Mouse (Mus musculus) limb, embryonic 15.5 days (tissue): Measurements from ENCODE around the gene Clec4g. TPM values are rescaled to one million over a fixed set of nuclear protein-coding genes. Genes with fewer than 3 reads are reported as not detected.
"Not testable (repeated sequence)": the region's sequence is repeated elsewhere in the genome, so short reads cannot be mapped to it uniquely, and the experiment has no call there.

Experiments
- ATAC-seq: fragments of 200-750 bp; cut with Nextera tagmentation; 2 replicates; pipeline ENCODE4 v1.8.0; 2017; ENCODE audit warnings: low read depth, moderate TSS enrichment; ENCODE audit not compliant: insufficient number of reproducible peaks, low FRiP score, low TSS enrichment
- H3K27ac ChIP-seq: fragments of 300-500 bp; sonication (generic); 2 replicates; pipeline ENCODE4 v1.5.1; 2015; ENCODE audit warnings: moderate library complexity, mild to moderate bottlenecking, inconsistent platforms
- H3K27me3 ChIP-seq: fragments of 300-500 bp; sonication (generic); 2 replicates; pipeline ENCODE4 v1.6.1; 2015; ENCODE audit warnings: inconsistent platforms
- H3K36me3 ChIP-seq: fragments of 300-500 bp; sonication (generic); 2 replicates; pipeline ENCODE4 v1.6.1; 2015; ENCODE audit warnings: inconsistent platforms
- H3K4me1 ChIP-seq: fragments of 300-500 bp; sonication (generic); 2 replicates; pipeline ENCODE4 v1.6.1; 2015; ENCODE audit warnings: inconsistent platforms
- H3K4me2 ChIP-seq: fragments of 300-500 bp; sonication (generic); 2 replicates; pipeline ENCODE4 v1.6.1; 2015; ENCODE audit warnings: mild to moderate bottlenecking, inconsistent platforms
- H3K4me3 ChIP-seq: fragments of 300-500 bp; sonication (generic); 2 replicates; pipeline ENCODE4 v1.5.1; 2015; ENCODE audit warnings: mild to moderate bottlenecking, inconsistent platforms
- H3K9ac ChIP-seq: fragments of 300-500 bp; sonication (generic); 2 replicates; pipeline ENCODE4 v1.6.1; 2015; ENCODE audit warnings: inconsistent platforms
- H3K9me3 ChIP-seq: fragments of 300-500 bp; sonication (generic); 2 replicates; pipeline ENCODE4 v1.6.1; 2016; ENCODE audit warnings: inconsistent platforms
- WGBS: fragments of 180-500 bp; shearing (Covaris S2); methylation state at CpG from one replicate; pipeline ENCODE4 v1.1.7; 2015; 5-methylcytosine and 5-hydroxymethylcytosine counted together
- polyA plus RNA-seq: library from polyadenylated mRNA; unstranded; fragments of >200 nt; fragmentation: Nextera tagmentation; extraction: Ambion mirVana; gene quantifications from 2 replicates; pipeline ENCODE4 v1.2.1, GENCODE M21; 2015

The Clec4g gene
- polyA plus RNA-seq = not detected in 2 replicates

GRCm38 (mm10) chr8:3720551-3720950, at the start of gene Clec4g:
Gene Clec4g (minus strand): TSS chr8:3720651.
- H3K9ac ChIP-seq = no peak within 1 kb of the TSS
- H3K27me3 ChIP-seq = no peaks in the 10 kb centered on the region
- no peak within 1 kb of the TSS for H3K27ac ChIP-seq
- H3K4me2 ChIP-seq = no peak within 1 kb of the TSS
- H3K36me3 ChIP-seq = no peaks in the 10 kb centered on the region
- 76% methylated on average over 5 of the region's 5 CpGs for WGBS
- H3K4me1 ChIP-seq = no peaks in the 10 kb centered on the region
- ATAC-seq = no peak
- H3K9me3 ChIP-seq = no peaks in the 10 kb centered on the region
- no peak within 1 kb of the TSS for H3K4me3 ChIP-seq

- H3K9me3 ChIP-seq, H3K9ac ChIP-seq, H3K27me3 ChIP-seq, H3K4me1 ChIP-seq, H3K4me3 ChIP-seq, H3K4me2 ChIP-seq, ATAC-seq, H3K36me3 ChIP-seq, H3K27ac ChIP-seq: not testable (repeated sequence)
- WGBS = 80% methylated on average over 5 of the region's 5 CpGs
Measured at GRCm38 (mm10) chr8:3768641-3769040, 48.2 kb upstream of the Clec4g start.

GRCm38 (mm10) chr8:3754261-3754850, 33.9 kb upstream of the Clec4g start:
- peak; percentile 99 for ATAC-seq
- H3K27ac ChIP-seq = no peak overlapping the region
- H3K36me3 ChIP-seq = no peaks in the 10 kb centered on the region
- WGBS = 66% methylated on average over 18 of the region's 18 CpGs
- H3K9ac ChIP-seq = no peak overlapping the region
- H3K27me3 ChIP-seq = no peaks in the 10 kb centered on the region
- H3K9me3 ChIP-seq = no peaks in the 10 kb centered on the region
- no peaks in the 10 kb centered on the region for H3K4me1 ChIP-seq
- no peak overlapping the region for H3K4me3 ChIP-seq
- H3K4me2 ChIP-seq = no peak overlapping the region

GRCm38 (mm10) chr8:3748761-3749160, 28.3 kb upstream of the Clec4g start, which contains the start of gene Cd209a:
Gene Cd209a (minus strand): TSS chr8:3748984.
- H3K4me3 ChIP-seq = no peak within 1 kb of the TSS
- no peak within 1 kb of the TSS for H3K9ac ChIP-seq
- no peaks in the 10 kb centered on the region for H3K4me1 ChIP-seq
- no peak within 1 kb of the TSS for H3K4me2 ChIP-seq
- H3K36me3 ChIP-seq = no peaks in the 10 kb centered on the region
- no peak within 1 kb of the TSS for H3K27ac ChIP-seq
- 85% methylated on average over 4 of the region's 4 CpGs for WGBS
- no peaks in the 10 kb centered on the region for H3K9me3 ChIP-seq
- H3K27me3 ChIP-seq = no peaks in the 10 kb centered on the region
- ATAC-seq = no peak

GRCm38 (mm10) chr8:3736947-3737346, 16.5 kb upstream of the Clec4g start:
- Histone ChIP-seq H3K9ac (no peak overlapping the region), H3K4me2 (no peak overlapping the region), H3K27ac (no peak overlapping the region), H3K36me3 (no peaks in the 10 kb centered on the region), H3K4me3 (no peak overlapping the region), H3K27me3 (no peaks in the 10 kb centered on the region), H3K9me3 (no peaks in the 10 kb centered on the region), H3K4me1 (no peaks in the 10 kb centered on the region)
- WGBS = 92% methylated on average over 2 of the region's 2 CpGs
- no peak for ATAC-seq

GRCm38 (mm10) chr8:3735599-3735998, 15.1 kb upstream of the Clec4g start:
- no peak overlapping the region for H3K9ac ChIP-seq
- no peaks in the 10 kb centered on the region for H3K4me1 ChIP-seq
- H3K27me3 ChIP-seq = no peaks in the 10 kb centered on the region
- H3K4me3 ChIP-seq = no peak overlapping the region
- no peak overlapping the region for H3K27ac ChIP-seq
- no peaks in the 10 kb centered on the region for H3K9me3 ChIP-seq
- no peak overlapping the region for H3K4me2 ChIP-seq
- no peak for ATAC-seq
- WGBS = 87% methylated on average over 2 of the region's 2 CpGs
- H3K36me3 ChIP-seq = no peaks in the 10 kb centered on the region

GRCm38 (mm10) chr8:3734084-3734483, 13.6 kb upstream of the Clec4g start:
- H3K4me1 ChIP-seq = no peaks in the 10 kb centered on the region

GRCm38 (mm10) chr8:3721041-3721440, 590 bp upstream of the Clec4g start:
- no peaks in the 10 kb centered on the region for H3K4me1 ChIP-seq
- H3K9me3 ChIP-seq = no peaks in the 10 kb centered on the region
- H3K4me2 ChIP-seq = no peak overlapping the region
- no peak for ATAC-seq
- H3K27ac ChIP-seq = no peak overlapping the region
- H3K27me3 ChIP-seq = no peaks in the 10 kb centered on the region
- 29% methylated on average over 1 of the region's 1 CpGs for WGBS
- H3K9ac ChIP-seq = no peak overlapping the region
- H3K4me3 ChIP-seq = no peak overlapping the region
- no peaks in the 10 kb centered on the region for H3K36me3 ChIP-seq

More at GRCm38 (mm10) chr8:3734084-3734483, 13.6 kb upstream of the Clec4g start:
- Histone ChIP-seq H3K9ac (no peak overlapping the region), H3K36me3 (no peaks in the 10 kb centered on the region), H3K4me3 (no peak overlapping the region), H3K4me2 (no peak overlapping the region), H3K9me3 (no peaks in the 10 kb centered on the region), H3K27ac (no peak overlapping the region), H3K27me3 (no peaks in the 10 kb centered on the region)
- WGBS = 63% methylated on average over 1 of the region's 1 CpGs
- no peak for ATAC-seq

GRCm38 (mm10) chr8:3718559-3718958, 1.9 kb downstream of the Clec4g start:
- Histone ChIP-seq H3K27ac (no peak overlapping the region), H3K4me1 (no peaks in the 10 kb centered on the region), H3K36me3 (no peaks in the 10 kb centered on the region), H3K4me3 (no peak overlapping the region), H3K9me3 (no peaks in the 10 kb centered on the region), H3K27me3 (no peaks in the 10 kb centered on the region), H3K4me2 (no peak overlapping the region), H3K9ac (no peak overlapping the region)
- WGBS = 15% methylated on average over 14 of the region's 14 CpGs
- ATAC-seq = no peak

GRCm38 (mm10) chr8:3717321-3717954, 3.0 kb downstream of the Clec4g start:
- no peaks in the 10 kb centered on the region for H3K27me3 ChIP-seq
- 82% methylated on average over 12 of the region's 12 CpGs for WGBS
- H3K9ac ChIP-seq = no peak overlapping the region
- H3K27ac ChIP-seq = no peak overlapping the region
- ATAC-seq = no peak
- no peaks in the 10 kb centered on the region for H3K36me3 ChIP-seq
- H3K4me2 ChIP-seq = no peak overlapping the region
- no peak overlapping the region for H3K4me3 ChIP-seq
- no peaks in the 10 kb centered on the region for H3K9me3 ChIP-seq
- no peaks in the 10 kb centered on the region for H3K4me1 ChIP-seq

- Histone ChIP-seq H3K9ac (no peak overlapping the region), H3K36me3 (no peaks in the 10 kb centered on the region), H3K27me3 (no peaks in the 10 kb centered on the region), H3K4me3 (no peak overlapping the region), H3K4me1 (no peaks in the 10 kb centered on the region), H3K9me3 (no peaks in the 10 kb centered on the region), H3K4me2 (no peak overlapping the region), H3K27ac (no peak overlapping the region)
- whole genome bisulfite sequencing = 57% methylated on average over 2 of the region's 2 CpGs
- ATAC-seq = no peak
Measured at GRCm38 (mm10) chr8:3711646-3712045, 8.8 kb downstream of the Clec4g start.

GRCm38 (mm10) chr8:3710312-3710711, 10.1 kb downstream of the Clec4g start:
- Histone ChIP-seq H3K4me3 (no peak overlapping the region), H3K27ac (no peak overlapping the region)
- 80% methylated on average over 3 of the region's 3 CpGs for WGBS

More at GRCm38 (mm10) chr8:3710312-3710711, 10.1 kb downstream of the Clec4g start:
- Histone ChIP-seq H3K9ac (no peak overlapping the region), H3K4me2 (no peak overlapping the region), H3K9me3 (no peaks in the 10 kb centered on the region), H3K36me3 (no peaks in the 10 kb centered on the region), H3K27me3 (no peaks in the 10 kb centered on the region), H3K4me1 (no peaks in the 10 kb centered on the region)
- ATAC-seq = no peak
